Mouse (Mus musculus) liver, embryonic 14.5 days (tissue): ENCODE measurements around the gene Npr1.

ENCODE experiments used
- CTCF ChIP-seq: IDR thresholded peaks from 2 replicates; pipeline ENCODE4 v1.5.1; 2016; ENCODE audit warnings: antibody characterized with exemption, low read depth, control low read depth
- EP300 ChIP-seq: IDR thresholded peaks from 2 replicates; pipeline ENCODE4 v1.6.1; 2016; ENCODE audit warnings: antibody characterized with exemption, low read depth

DNA sequence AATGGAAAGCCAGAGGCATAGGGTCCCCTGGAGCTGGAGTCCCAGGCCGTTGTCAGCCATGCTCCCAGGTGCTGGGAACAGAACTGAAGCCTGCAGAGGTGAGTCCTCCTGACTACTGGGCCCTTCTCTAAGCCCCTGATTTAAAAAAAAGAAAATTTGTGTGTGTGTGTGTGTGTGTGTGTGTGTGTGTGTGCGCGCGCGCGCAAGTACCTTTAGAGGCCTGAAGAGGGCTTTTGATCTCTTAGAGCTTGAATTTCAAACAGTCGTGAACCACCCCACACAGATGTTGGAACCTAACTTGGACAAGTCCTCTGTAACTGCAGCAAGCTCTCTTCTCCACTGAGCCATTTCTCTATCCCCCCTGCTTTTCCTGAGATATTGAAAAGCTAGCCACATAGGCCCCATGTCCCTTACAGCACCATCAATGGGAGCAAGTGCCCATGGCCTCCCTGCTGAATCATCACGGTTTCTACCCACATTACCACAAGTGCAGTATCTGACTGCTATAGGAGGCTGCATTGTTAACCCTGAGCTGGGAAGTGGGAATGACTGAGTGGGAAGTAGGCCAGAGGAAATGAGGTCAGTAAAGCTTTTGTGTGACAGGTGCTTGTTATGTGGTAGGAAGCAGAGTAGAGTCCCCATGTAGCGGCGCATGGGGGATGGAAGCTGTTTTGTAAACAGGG is 2.1 kb upstream of the Npr1 start:
- TF ChIP-seq CTCF (no peak; the same call in 1 of the 2 replicates), EP300 (no peak)
